Mouse (Mus musculus) yolk sac, embryonic 10.5 days (tissue): Measurements from ENCODE around the gene Prune2.

ENCODE experiments used
- DNase-seq: peaks from one replicate; pipeline ENCODE4 v3.0.0-alpha.2; 2017; ENCODE audit warnings: low spot score

Prune2 gene

GRCm38 (mm10) chr19:17199059-17199458, 243.1 kb downstream of the Prune2 start:
- DNase-seq = no peak

GRCm38 (mm10) chr19:17207141-17207540, 251.2 kb downstream of the Prune2 start:
- DNase-seq = no peak

- DNase-seq = no peak
Observed at GRCm38 (mm10) chr19:17210541-17210940, 254.6 kb downstream of the Prune2 start.

- no peak for DNase-seq
Observed at GRCm38 (mm10) chr19:17214896-17215520, 259.1 kb downstream of the Prune2 start.

GRCm38 (mm10) chr19:17218195-17218594, 262.3 kb downstream of the Prune2 start:
- no peak for DNase-seq

GRCm38 (mm10) chr19:17223801-17224200, 267.9 kb downstream of the Prune2 start:
- no peak for DNase-seq

GRCm38 (mm10) chr19:17225570-17226083, 269.7 kb downstream of the Prune2 start:
- no peak for DNase-seq

- DNase-seq = no peak
Observed at GRCm38 (mm10) chr19:17226096-17226495, 270.2 kb downstream of the Prune2 start.

- DNase-seq = no peak
Observed at GRCm38 (mm10) chr19:17230013-17230412, 274.1 kb downstream of the Prune2 start.

- DNase-seq = no peak
Observed at GRCm38 (mm10) chr19:17238471-17238870, 282.6 kb downstream of the Prune2 start.

GRCm38 (mm10) chr19:17240170-17241077, 284.5 kb downstream of the Prune2 start:
- DNase-seq = no peak

GRCm38 (mm10) chr19:17241206-17241605, 285.3 kb downstream of the Prune2 start:
- DNase-seq = no peak

- DNase-seq = no peak
Observed at GRCm38 (mm10) chr19:17242962-17243361, 287.0 kb downstream of the Prune2 start.

- no peak for DNase-seq
Observed at GRCm38 (mm10) chr19:17244544-17244943, 288.6 kb downstream of the Prune2 start.

- DNase-seq = no peak
Observed at GRCm38 (mm10) chr19:17247352-17247925, 291.5 kb downstream of the Prune2 start.

GRCm38 (mm10) chr19:17249691-17250090, 293.8 kb downstream of the Prune2 start:
- DNase-seq = no peak

- no peak for DNase-seq
Observed at GRCm38 (mm10) chr19:17250801-17251200, 294.9 kb downstream of the Prune2 start.

GRCm38 (mm10) chr19:17251453-17251852, 295.5 kb downstream of the Prune2 start:
- no peak for DNase-seq

GRCm38 (mm10) chr19:17252845-17253244, 296.9 kb downstream of the Prune2 start:
- no peak for DNase-seq

GRCm38 (mm10) chr19:17255511-17255910, 299.6 kb downstream of the Prune2 start:
- DNase-seq = no peak

GRCm38 (mm10) chr19:17256388-17256787, 300.5 kb downstream of the Prune2 start:
- DNase-seq = peak; percentile 6

GRCm38 (mm10) chr19:17256867-17257266, 300.9 kb downstream of the Prune2 start:
- DNase-seq = no peak

- no peak for DNase-seq
Observed at GRCm38 (mm10) chr19:17263181-17263580, 307.3 kb downstream of the Prune2 start.
